Mouse (Mus musculus): ENCODE data around the gene Txndc11.

The Txndc11 gene

DNA sequence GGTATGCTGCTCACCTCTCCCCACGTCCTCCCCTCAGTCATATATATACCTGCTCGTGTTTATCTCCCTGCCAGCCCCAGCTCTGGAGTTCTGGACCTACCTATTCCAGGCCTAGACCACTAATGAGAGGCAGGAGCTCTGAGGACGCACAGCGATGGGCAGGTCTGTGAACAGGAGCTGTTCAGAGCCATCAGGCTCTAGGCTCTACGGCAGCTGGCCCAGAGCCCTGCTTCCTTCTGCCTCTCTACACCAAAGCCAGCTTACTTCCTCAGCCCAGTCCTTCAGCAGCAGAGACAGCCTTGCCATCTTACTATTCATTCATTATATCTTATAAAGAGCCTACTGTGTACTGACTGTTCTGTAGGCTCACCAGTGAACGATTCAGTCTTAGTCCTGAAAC is 69.7 kb downstream of the Txndc11 start:
- no peak for DNase-seq (ENCODE audit: low spot score)

DNA sequence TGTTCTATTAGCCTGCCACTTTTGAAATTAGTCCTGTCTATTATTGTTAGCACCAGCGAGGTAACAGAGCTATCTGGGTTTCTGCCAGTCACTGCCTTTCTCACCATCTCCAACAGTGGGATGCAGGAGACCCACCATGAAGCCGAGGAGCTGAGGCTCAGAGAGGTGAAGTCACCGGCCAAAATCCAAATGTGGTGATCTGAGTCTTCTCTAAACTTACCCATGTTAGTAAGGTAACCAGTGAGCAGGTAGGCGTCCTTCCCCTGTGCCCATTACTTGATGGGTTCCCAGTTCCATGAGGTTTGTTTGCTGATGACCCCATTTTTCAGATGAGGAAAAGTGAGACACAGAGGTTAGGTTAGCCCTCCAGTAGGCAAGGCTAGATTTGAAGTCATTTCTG is 70.1 kb downstream of the Txndc11 start:
- no peak for DNase-seq (ENCODE audit: low spot score)

DNA sequence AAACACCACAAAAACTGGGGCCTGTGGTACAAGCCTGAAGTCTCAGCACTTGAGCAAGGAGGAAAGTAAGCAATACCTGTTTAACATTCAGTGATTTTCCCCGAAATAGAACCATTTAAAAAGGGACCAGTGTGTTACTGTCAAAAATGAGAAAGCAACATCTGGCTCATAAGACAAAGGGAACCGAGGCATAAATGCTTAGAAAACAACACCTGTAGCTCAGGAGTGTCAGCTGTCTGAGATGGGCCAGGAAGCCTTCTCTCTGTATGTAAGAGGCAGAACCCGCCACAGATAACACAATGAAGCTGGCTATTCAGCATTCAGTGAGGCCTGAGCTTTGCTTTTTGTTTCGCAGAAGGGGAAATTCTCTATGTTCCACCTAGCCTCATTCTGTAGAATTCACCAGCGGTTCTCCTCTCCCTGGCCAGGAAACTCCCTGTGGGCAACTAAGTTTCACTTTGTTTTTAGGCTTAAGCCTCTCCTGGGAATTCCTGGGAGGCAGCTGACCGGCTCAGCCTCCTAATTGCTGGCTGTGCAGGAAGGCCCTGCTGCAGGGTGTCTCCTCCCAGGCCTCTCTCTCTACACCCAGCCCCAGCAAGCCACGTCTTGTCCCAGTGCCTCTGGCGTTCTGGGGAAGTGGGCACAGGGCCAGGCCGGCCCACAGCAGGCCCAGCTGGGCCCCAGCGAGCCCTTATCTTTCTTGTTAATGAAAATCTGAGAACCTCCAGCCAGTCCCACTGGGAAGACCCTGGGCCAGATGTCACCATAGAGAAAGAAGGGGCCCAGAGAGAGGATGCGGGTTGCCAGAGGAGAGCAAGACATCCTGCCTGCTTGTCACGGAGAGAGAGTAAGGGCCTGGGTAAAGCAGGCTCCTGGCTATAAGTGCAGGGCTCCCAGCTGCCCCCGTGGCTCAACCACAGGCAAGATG is 71.4 kb downstream of the Txndc11 start:
- DNase-seq (ENCODE audit: low spot score), result peak; percentile 66

DNA sequence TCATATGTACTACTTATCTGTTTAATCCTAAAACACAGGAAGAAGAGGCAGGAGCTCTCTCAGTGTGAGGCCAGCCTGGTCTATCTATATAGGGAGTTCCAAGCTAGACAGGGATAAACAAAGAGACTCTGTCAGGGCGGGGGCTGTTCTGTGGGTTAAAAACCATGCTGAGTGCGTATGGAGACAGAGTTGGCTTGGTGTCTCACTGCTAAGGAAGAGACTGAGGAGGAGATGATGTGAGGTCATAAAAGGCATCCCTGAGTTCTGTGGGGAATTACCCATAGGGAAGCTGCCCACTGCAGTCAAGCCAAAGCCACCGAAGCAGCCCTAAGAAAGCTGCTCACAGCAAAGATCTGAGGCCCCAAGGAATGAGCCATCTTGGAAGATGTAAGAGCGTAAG is 73.8 kb downstream of the Txndc11 start, which contains the start of gene Snn:
TSS of gene Snn (plus strand) at position 301 of the 400 bp plus-strand sequence.
- DNase-seq (ENCODE audit: low spot score), result no peak

DNA sequence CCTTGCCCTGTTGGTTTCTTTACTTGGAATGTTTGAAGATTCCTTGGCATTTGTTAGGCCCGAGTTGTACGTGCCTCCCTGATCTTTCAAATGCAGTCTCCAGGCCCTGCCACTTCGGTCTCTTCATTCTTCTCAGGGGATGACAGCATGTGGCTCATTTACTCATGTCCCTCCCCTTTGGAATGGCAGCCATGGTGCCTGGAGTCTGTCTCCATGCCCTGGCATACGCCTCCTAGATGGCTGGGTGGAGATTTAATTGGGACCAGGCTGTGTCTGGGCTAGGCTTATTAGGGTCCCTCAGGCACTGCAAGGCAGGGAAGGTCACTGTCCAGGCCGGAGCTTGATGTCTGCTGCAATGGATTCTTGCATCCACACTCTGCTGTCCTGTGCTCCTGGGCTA is 78.5 kb downstream of the Txndc11 start:
- DNase-seq (ENCODE audit: low spot score), result no peak

DNA sequence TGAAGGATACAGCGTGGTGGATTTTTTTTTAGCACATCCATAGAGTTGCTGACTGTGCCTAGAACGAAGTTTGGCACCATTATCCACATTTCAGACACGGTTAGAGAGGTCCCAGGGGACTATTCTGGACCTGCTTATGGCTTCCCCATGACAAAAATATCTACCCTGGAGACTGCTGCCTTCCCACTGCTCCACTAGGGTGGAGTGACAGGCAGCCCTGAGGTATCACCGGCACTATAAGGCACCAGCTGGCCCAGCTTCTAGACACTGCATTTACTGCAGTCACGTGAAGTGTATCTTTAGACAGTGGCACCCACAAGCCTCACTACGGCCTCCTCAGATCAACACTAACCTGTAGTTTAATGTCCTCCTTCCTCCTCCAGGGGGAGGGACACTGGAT is 79.6 kb downstream of the Txndc11 start:
- DNase-seq (ENCODE audit: low spot score), result no peak

DNA sequence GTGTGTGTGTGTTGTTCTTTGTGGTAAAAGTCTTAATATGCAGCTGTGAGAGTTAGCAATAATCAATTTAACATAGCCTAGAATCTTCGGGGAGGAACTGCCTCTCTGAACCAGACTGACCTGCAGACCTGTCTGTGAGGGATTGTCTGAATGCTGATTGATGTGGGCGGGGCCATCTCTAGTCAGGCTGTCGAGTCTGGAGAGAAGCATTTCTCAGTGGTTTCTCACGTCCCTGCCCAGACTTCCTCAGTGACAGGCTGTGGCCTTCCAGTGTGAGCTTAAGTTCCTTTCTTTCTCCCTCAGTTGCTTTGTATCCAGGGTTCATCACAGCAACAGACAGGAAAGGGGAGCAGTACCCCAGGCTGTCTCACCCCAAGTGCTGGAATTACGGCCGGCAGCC is 80.0 kb downstream of the Txndc11 start:
- no peak for DNase-seq (ENCODE audit: low spot score)

DNA sequence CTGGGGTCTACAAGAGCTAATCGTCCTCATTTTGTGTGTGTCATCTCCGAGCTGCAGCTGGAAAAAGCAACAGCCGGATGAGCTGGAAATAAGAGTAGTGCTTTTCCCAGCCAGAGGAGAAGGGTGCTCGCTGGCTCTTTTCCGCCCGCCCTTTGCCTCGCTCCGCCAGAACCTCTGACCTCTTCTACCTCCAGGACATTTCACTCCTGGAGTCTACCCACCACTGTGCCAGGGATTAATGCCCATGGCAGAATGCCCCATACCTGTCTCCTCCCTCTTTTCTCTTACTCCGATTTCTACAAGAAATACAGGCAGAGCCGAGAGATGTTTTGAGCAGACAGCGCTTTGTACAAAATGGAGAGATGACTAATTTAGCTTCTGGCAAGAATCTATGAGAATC is 83.3 kb downstream of the Txndc11 start:
- no peak for DNase-seq (ENCODE audit: low spot score)

DNA sequence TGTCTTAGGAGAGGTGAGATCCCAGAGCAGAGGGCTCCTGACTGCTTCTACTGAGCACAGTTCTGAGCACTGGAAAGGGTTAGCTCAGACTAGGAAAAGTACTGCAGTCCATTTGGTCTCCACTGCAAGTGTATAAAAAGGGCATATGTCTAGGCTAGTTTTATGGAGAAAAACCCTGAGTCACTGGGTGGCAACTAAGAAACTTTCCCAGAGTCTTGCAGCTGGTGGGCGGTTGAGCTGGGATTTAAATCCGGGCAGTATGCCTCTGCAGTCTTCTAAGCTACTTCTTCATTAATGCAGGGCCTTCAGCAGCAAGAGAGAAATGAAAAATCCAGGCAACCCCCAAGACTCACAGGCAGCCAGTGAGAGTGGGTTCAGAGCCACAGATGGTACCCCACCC is 84.2 kb downstream of the Txndc11 start:
- DNase-seq (ENCODE audit: low spot score), result no peak

DNA sequence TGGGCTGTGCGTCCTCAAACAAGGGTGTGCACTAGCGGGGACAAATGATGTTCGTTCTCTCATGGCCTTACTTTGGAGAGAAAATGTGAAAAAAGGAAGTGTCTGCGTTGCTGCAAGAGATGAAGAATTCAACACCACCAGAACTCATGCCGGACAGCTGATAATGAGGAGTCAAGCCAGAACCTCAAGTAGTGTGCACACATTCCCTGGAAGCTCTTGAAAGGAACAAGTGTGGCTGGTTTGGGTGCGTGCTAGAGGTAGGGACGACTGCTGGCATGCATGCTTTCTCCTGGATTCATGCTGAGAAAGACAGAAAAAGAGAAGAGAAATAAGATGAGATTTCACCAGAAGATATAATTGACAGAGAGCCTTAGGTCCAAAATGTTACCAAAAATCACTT is 87.3 kb downstream of the Txndc11 start:
- DNase-seq (ENCODE audit: low spot score), result no peak

DNA sequence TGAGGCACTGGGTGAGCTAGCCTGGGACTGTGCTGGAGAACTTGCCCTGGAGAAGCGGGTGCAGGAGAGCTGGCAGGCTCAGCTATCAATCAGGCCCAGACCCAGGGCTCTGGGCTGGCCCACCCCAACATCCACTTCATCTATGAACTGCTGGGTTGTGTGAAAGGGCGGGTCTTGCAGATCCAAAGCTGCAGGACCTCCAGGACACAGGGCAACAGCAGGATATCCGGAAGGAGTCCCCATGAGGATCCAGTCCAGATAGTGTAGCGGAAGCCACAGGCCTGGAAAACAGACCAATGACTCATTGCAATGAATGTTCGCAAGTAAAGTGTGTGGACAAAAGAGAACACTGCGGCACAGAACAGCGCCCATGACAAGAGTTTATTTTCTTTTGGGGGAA is 88.0 kb downstream of the Txndc11 start:
- no peak for DNase-seq (ENCODE audit: low spot score)

DNA sequence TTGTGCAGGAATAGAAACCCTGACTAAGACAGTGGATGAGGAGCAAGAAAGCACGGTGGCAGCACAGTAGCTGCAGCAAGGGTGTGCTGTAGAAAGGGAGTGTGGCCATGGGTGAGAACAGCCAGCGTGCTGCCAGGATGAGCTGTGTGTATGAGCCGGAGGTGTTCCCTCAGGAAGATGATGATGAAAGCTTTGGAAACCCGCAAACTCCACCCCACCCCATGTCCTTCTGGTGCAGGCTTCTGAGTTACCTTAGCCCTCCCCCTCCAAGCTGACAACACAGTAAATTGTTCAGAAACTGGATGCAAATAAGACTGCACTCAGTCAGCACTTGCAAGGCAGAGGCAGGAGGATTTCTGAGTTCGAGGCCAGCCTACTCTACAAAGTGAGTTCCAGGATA is 91.2 kb downstream of the Txndc11 start:
- DNase-seq (ENCODE audit: low spot score), result no peak

DNA sequence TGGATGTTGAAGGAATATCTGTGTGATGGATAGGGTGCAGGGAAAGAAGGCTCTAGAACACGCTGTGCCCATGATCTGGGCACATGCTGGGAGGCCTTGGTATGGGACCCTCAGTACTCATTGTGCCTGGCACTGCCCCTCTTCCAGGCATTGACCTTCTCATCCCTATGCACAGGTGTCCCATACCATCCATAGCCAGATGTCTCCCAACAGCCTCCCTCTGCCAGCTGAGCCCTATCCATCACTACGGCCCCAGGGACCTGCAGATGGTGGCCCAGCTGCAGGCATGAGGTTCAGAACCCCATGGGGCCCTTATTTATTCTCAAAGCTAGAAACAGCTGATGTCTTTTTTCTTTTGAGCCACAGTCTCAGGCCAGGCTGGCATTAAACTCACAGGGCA is 93.8 kb downstream of the Txndc11 start:
- no peak for DNase-seq (ENCODE audit: low spot score)

DNA sequence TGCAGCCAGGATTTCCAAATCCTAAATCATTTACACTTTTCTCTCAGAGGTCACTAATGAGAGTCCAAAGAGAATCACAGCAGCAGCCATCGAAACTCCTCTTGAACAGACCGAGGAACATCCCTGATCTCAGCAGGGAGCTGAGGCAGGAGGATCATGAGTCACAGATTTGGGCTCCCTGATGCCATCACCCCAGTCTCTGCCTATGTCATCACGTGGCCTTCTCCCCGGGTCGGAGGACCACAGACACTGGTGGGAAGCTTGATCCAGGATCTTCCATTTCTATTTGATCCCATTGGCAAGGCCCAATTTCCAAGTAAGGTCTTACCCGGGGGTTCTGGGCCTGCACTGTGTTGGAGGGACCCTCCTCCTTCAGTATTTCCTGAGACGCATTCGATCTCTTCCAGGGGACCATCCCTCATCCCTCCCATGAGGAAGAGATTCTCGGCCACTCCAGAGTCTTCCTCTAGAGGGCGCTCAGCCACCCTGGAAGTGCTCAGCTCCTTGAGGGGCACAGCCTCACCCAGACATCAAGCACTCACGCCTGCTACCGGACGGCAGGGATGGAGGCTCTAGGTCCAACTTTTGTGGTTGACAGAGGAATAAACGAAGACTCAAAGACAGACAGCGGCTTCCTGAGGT is 98.5 kb downstream of the Txndc11 start:
- peak; percentile 52 for DNase-seq (ENCODE audit: low spot score)

DNA sequence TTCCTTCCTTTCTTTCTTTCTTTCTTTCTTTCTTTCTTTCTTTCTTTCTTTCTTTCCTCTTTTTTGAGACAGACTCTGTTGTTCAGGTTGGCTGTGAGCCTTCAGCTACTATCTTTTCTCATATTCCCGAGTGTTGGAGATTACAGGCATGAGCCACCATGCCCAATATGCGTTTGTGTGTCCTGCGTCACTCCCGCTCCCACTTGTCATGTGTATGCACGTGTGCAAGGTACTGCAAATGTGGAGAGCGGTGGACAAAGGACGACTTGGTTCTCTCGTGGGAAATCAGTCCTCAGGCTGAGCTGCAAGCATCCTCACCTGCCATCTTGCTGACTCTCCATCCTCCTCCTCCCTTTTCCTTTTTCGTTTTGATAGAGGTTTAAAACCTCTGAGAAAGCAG is 99.2 kb downstream of the Txndc11 start:
- no peak for DNase-seq (ENCODE audit: low spot score)

DNA sequence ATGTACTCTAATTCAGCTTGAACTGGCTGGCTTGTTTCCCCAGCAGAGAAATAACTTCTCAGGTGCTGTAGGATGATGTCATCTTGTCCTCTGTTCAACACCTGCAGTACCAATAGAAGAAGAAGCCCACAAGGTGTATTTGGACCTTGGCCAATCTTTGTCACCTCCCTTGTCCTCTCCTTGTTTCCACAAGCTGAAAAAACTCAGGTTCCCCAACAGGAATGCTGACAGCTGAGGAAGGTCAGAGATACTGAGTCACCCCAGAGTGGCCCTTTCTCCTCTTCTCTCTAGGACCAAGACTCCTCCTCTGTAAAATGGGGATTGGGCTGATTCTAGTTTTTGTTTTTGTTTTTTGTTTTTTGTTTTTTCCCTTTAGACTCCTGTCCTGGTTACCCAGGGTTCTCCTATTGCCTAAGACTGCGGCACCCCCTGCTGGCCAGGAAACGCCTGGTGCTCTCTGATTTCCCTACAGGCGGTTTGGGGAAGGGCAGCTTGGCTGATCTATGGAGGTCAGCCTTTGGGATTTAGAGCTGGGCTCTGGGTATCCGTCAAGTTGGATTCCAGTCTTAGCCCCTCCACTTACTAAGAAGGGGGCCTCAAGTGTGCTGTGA is 100.2 kb downstream of the Txndc11 start:
- peak; percentile 55 for DNase-seq (ENCODE audit: low spot score)

DNA sequence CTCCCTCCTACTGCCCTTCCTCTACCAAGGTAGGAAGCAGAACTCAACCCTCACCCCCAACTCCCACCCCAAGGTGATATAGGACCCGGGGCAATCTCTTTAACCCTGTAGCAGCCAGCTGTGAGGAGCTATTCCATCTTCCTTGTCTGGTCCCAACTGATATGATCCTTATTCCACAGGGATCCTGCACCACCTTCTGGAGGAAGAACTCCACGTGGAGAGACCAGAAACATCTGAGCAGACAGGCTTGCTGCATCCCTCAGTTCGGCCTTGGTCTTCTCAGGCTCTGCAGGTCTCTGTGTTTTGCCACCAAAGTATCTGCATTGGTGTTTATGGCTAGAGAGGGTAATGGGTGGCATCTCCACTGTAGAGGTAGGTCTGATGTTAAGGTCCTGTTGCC is 103.1 kb downstream of the Txndc11 start:
- DNase-seq (ENCODE audit: low spot score), result no peak

DNA sequence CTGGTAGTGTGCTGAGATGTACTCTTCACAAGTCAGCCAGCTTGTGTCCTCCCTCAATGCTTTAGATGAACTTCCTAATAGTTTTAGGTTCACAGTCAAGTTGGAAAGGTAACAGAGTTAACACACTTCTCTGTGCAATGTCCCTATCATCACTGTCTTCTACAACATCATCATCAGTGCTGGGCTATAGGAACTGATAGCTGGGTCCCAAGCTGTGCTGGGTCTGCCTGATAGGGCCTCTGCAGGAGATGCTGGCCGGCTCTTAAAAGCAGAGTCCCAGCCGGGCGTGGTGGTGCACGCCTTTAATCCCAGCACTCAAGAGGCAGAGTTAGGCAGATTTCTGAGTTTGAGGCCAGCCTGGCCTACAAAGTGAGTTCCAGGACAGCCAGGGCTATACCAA is 103.6 kb downstream of the Txndc11 start:
- DNase-seq (ENCODE audit: low spot score), result no peak

DNA sequence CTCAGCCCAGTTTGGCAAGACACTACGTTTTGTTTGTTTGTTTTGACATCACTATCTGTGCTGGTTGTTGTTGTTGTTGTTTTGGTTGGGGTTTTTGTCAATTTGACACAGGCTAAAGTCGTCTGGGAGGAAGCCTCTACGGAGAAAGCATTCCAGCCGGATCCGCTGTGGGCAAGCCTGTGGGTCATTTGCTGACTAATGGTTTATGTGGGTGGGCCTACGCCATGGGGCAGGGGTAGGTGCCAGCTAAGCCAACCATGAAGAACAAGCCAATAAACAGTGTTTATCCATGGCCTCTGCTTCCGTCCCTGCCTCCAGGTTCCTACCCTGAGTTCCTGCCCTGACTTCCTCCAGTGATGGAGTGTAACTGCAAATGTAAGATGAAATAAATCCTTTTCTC is 106.2 kb downstream of the Txndc11 start:
- DNase-seq (ENCODE audit: low spot score), result no peak
